Mouse (Mus musculus) G1E (cell line): Measurements from ENCODE around the gene Pdia2.

Experiments
- CTCF ChIP-seq: IDR thresholded peaks from 2 replicates; pipeline ENCODE4 v1.5.1; 2012; ENCODE audit warnings: low read depth, low read length, inconsistent platforms, mixed read lengths
- POLR2AphosphoS5 ChIP-seq: IDR thresholded peaks from 2 replicates; pipeline ENCODE4 v1.6.1; 2012; ENCODE audit warnings: low read depth, low read length, inconsistent platforms; ENCODE audit not compliant: insufficient replicate concordance
- TAL1 ChIP-seq: conservative IDR thresholded peaks from 2 replicates; pipeline ENCODE4 v1.6.1; 2012; ENCODE audit warnings: low read depth, low read length, inconsistent platforms, mixed read lengths

DNA sequence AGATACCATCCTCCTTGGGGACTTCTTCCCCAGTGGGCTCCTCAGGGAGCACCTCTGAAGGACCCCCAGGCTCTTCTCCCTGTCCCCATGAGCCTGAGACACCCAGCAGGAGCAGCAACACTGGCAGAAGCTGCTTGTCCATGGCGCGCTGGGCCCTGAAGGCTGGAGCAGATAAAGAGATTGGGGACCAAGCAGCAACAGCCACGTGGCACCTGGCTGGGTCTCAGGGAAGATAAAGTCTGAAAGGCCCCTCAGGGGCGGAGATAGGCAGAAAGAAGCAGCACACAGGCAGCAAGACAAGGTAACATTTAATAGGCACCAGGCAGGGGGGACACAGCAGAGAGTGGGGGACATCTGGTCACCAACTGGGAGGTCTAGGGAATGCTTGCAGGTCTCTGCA is at the start of gene Pdia2:
- TF ChIP-seq CTCF (no peak), POLR2AphosphoS5 (no peak), TAL1 (no peak)
